Mouse (Mus musculus) forebrain, postnatal 0 days (tissue): ENCODE results near the gene Rom1. TPM values are rescaled to one million over a fixed set of nuclear protein-coding genes. Genes with fewer than 3 reads are reported as not detected.
"Not testable (repeated sequence)": the region's sequence is repeated elsewhere in the genome, so short reads cannot be mapped to it uniquely, and the experiment has no call there.

Experiments used
- ATAC-seq: fragments of 200-750 bp; cut with Nextera tagmentation; 2 replicates; pipeline ENCODE4 v1.8.0; 2017; ENCODE audit warnings: mild to moderate bottlenecking, moderate library complexity
- DNase-seq: peaks from one replicate; pipeline ENCODE4 v3.0.0-alpha.2; 2015
- H3K27ac ChIP-seq: fragments of 300-500 bp; sonication (generic); 2 replicates; pipeline ENCODE4 v1.5.1; 2014; ENCODE audit warnings: low read depth, mild to moderate bottlenecking, antibody characterized with exemption, low read length, moderate library complexity, mixed read lengths
- H3K27me3 ChIP-seq: fragments of 300-500 bp; sonication (generic); 2 replicates; pipeline ENCODE4 v1.6.1; 2014; ENCODE audit warnings: mild to moderate bottlenecking, low read length, mixed read lengths; ENCODE audit not compliant: insufficient read depth
- H3K36me3 ChIP-seq: fragments of 300-500 bp; sonication (generic); 2 replicates; pipeline ENCODE4 v1.6.1; 2014; ENCODE audit warnings: mild to moderate bottlenecking, moderate library complexity; ENCODE audit not compliant: insufficient read depth
- H3K4me1 ChIP-seq: fragments of 300-500 bp; sonication (generic); 2 replicates; pipeline ENCODE4 v1.6.1; 2014; ENCODE audit warnings: antibody characterized with exemption; ENCODE audit not compliant: insufficient read depth
- H3K4me2 ChIP-seq: fragments of 300-500 bp; sonication (generic); 2 replicates; pipeline ENCODE4 v1.6.1; 2014; ENCODE audit warnings: low read depth, mild to moderate bottlenecking, moderate library complexity
- H3K4me3 ChIP-seq: fragments of 300-500 bp; sonication (generic); 2 replicates; pipeline ENCODE4 v1.5.1; 2014; ENCODE audit warnings: low read depth, low read length, mixed read lengths
- H3K9ac ChIP-seq: fragments of 300-500 bp; sonication (generic); 2 replicates; pipeline ENCODE4 v1.6.1; 2014; ENCODE audit warnings: mild to moderate bottlenecking
- H3K9me3 ChIP-seq: fragments of 300-500 bp; sonication (generic); 2 replicates; pipeline ENCODE4 v1.6.1; 2016; ENCODE audit warnings: low read length
- CTCF ChIP-seq: sonication (generic); IDR thresholded peaks from 2 replicates; pipeline ENCODE4 v1.5.1; 2016; ENCODE audit warnings: antibody characterized with exemption, control low read depth, low read depth
- WGBS: fragments of 180-500 bp; shearing (Covaris S2); extraction: QIAGEN DNeasy Blood & Tissue Kit; methylation state at CpG from one replicate; pipeline ENCODE4 v1.1.7; 2014; 5-methylcytosine and 5-hydroxymethylcytosine counted together
- polyA plus RNA-seq: library from polyadenylated mRNA; unstranded; fragments of >200 nt; fragmentation: Nextera tagmentation; extraction: Ambion mirVana; gene quantifications from 2 replicates; pipeline ENCODE4 v1.2.1, GENCODE M21; 2015
- total RNA-seq: library from RNA; depleted of rRNA; stranded (reverse); fragments of >200 nt; gene quantifications from 2 replicates; pipeline ENCODE4 v1.2.3, GENCODE M21; 2014

The Rom1 gene
- total and polyA plus RNA-seq, 2 experiments from 2014 or later: 3.3 to 3.5 TPM

GRCm38 (mm10) chr19:8899079-8899478 lies 30.1 kb downstream of the Rom1 start:
- peaks cover 30% of the 10 kb centered on the region for H3K36me3 ChIP-seq
- no peak for ATAC-seq
- DNase-seq: no peak

GRCm38 (mm10) chr19:8898576-8898975 lies 30.6 kb downstream of the Rom1 start:
- ATAC-seq: no peak
- H3K9me3 ChIP-seq: no peaks in the 10 kb centered on the region
- H3K27me3 ChIP-seq: no peaks in the 10 kb centered on the region
- H3K9ac ChIP-seq: peak overlapping the region; percentile 82
- peaks cover 26% of the 10 kb centered on the region for H3K36me3 ChIP-seq
- peak overlapping the region; percentile 86 for H3K27ac ChIP-seq
- peaks cover 11% of the 10 kb centered on the region for H3K4me1 ChIP-seq
- no peak for TF ChIP-seq CTCF
- 10% methylated on average over 13 of the region's 13 CpGs for WGBS
- peak overlapping the region; percentile 78 for H3K4me3 ChIP-seq
- peak; percentile 8 for DNase-seq
- H3K4me2 ChIP-seq: peak overlapping the region; percentile 75

More at GRCm38 (mm10) chr19:8899079-8899478, 30.1 kb downstream of the Rom1 start:
- H3K27me3 ChIP-seq: no peaks in the 10 kb centered on the region
- peaks cover 11% of the 10 kb centered on the region for H3K4me1 ChIP-seq
- 52% methylated on average over 3 of the region's 3 CpGs for WGBS
- TF ChIP-seq CTCF: no peak
- H3K27ac ChIP-seq: no peak overlapping the region
- peak overlapping the region; percentile 78 for H3K4me3 ChIP-seq
- peak overlapping the region; percentile 75 for H3K4me2 ChIP-seq
- H3K9ac ChIP-seq: peak overlapping the region; percentile 82; the same call in 1 of the 2 replicates
- H3K9me3 ChIP-seq: no peaks in the 10 kb centered on the region

DNA sequence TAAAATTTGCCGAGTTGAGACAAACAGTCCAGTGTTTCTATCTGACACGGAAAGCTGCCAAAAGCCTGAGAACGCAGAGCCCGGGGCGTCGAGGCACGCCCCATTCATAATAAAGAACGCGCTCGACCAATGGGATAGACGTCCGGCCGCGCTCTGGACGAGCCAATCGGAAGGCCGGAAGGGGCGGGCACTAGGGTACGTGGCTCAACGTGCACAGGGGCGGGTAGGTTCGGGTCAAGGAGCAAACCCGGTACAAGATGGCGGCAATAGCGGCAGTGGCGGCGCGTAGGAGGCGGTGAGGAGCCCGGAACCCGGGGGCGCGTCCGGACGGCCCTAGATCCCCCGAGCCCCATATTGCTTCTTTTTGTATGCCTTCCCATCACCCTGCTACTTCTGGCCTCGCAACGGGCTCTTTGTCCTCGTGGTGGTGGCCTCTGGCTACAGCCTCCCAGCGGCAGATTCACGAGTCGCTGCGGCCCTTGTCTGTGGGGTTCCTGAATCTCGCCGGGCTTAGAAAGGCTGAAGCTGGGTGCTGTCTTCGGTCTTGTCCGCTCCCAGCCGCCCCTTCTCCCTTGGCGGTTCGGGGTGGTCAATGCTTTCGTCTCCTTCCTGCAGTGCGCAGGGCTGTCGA lies 31.2 kb downstream of the Rom1 start, which contains the start of gene Ganab:
Gene Ganab, plus strand, starts transcription at position 207 of the 631 bp plus-strand sequence.
- H3K4me2 ChIP-seq: peak within 1 kb of the TSS; percentile 75
- DNase-seq (peak; percentile 97), ATAC-seq (peak; percentile 99)
- WGBS: under 1% methylated on average over 53 of the region's 53 CpGs
- peak; percentile 45 for TF ChIP-seq CTCF
- H3K36me3 ChIP-seq: peaks cover 20% of the 10 kb centered on the region
- peaks cover 11% of the 10 kb centered on the region for H3K4me1 ChIP-seq
- no peaks in the 10 kb centered on the region for H3K9me3 ChIP-seq
- peak within 1 kb of the TSS; percentile 82 for H3K9ac ChIP-seq
- H3K4me3 ChIP-seq: peak within 1 kb of the TSS; percentile 78
- no peaks in the 10 kb centered on the region for H3K27me3 ChIP-seq
- peak within 1 kb of the TSS; percentile 86 for H3K27ac ChIP-seq

- H3K27me3 ChIP-seq, DNase-seq, H3K9me3 ChIP-seq: not testable (repeated sequence)
- Histone ChIP-seq H3K4me3 (peak overlapping the region; percentile 78), H3K4me2 (peak overlapping the region; percentile 75), H3K9ac (peak overlapping the region; percentile 31), H3K4me1 (peaks cover 11% of the 10 kb centered on the region), H3K27ac (peak overlapping the region; percentile 52; the same call in 1 of the 2 replicates), H3K36me3 (peaks cover 15% of the 10 kb centered on the region)
- WGBS: 22% methylated on average over 21 of the region's 21 CpGs
- ATAC-seq: peak; percentile 29
These were observed 31.8 kb downstream of the Rom1 start for GRCm38 (mm10) chr19:8897211-8897864.

DNA sequence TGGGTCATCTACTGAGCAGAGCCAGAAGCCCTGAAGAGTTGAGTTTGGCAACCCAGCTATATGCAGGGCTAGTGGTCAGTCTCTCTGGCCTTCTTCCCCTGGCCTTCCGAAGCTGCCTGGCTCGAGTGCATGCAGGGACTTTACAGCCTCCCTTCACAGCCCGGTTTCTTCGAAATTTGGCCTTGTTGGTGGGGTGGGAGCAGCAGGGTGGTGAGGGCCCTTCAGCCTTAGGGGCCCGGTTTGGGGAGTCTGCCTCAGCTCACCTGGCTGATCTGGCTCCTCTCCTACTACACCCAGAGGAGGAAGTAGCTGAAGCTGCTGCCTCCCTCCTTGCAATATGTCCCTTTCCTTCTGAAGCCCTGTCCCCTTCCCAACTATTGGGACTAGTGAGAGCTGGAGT lies 32.9 kb downstream of the Rom1 start:
- not testable (repeated sequence) for H3K4me3 ChIP-seq, H3K27me3 ChIP-seq, ATAC-seq, H3K4me2 ChIP-seq, H3K9me3 ChIP-seq, H3K9ac ChIP-seq, H3K27ac ChIP-seq, DNase-seq
- WGBS: 81% methylated on average over 5 of the region's 5 CpGs
- H3K4me1 ChIP-seq: peaks cover 11% of the 10 kb centered on the region
- peaks cover 11% of the 10 kb centered on the region for H3K36me3 ChIP-seq

GRCm38 (mm10) chr19:8895397-8895960 lies 33.7 kb downstream of the Rom1 start:
- Histone ChIP-seq H3K27ac (no peak overlapping the region), H3K9ac (no peak overlapping the region), H3K36me3 (peaks cover 14% of the 10 kb centered on the region), H3K4me3 (no peak overlapping the region), H3K4me1 (peaks cover 11% of the 10 kb centered on the region), H3K27me3 (no peaks in the 10 kb centered on the region), H3K9me3 (no peaks in the 10 kb centered on the region), H3K4me2 (no peak overlapping the region)
- TF ChIP-seq CTCF: no peak
- 86% methylated on average over 9 of the region's 9 CpGs for WGBS
- no peak for DNase-seq
- no peak for ATAC-seq
